Mouse (Mus musculus): Measurements from ENCODE around the gene Ubtd2. TPM values are rescaled to one million over a fixed set of nuclear protein-coding genes. Genes with fewer than 3 reads are reported as not detected.

Gene Ubtd2
- total RNA-seq (2022), result 1 to 10 TPM; 3.0 to 4.4 (median 3.7) TPM

GRCm38 (mm10) chr11:32454800-32455506 lies at the start of gene Ubtd2:
Ubtd2 (plus strand) TSS chr11:32455370.
- peak; percentile 96 for DNase-seq (ENCODE audit: low spot score)

- no peak for DNase-seq (ENCODE audit: low spot score)
Measured at GRCm38 (mm10) chr11:32407863-32408262, 47.3 kb upstream of the Ubtd2 start.

GRCm38 (mm10) chr11:32409052-32409451 lies 46.1 kb upstream of the Ubtd2 start:
- DNase-seq (ENCODE audit: low spot score), result no peak

- no peak for DNase-seq (ENCODE audit: low spot score)
Measured at GRCm38 (mm10) chr11:32409823-32410562, 45.2 kb upstream of the Ubtd2 start.

GRCm38 (mm10) chr11:32420001-32420400 lies 35.2 kb upstream of the Ubtd2 start:
- no peak for DNase-seq (ENCODE audit: low spot score)

DNA sequence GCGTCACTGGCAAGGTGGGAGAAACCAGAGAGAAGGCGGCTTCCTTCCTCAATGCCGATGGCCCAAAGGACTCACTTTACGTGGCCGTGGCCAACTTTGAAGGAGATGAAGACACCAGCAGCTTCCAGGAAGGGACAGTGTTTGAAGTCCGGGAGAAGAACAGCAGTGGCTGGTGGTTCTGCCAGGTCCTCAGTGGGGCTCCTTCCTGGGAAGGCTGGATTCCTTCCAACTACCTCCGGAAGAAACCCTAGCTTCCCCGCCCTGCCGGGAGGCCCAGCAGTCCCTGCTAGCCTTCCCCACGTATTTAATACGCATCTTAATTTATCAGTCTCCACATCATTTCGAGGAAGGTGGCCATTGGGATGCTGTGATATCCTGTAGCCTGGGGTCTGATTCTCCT lies 31.9 kb upstream of the Ubtd2 start:
- DNase-seq (ENCODE audit: low spot score), result no peak

- no peak for DNase-seq (ENCODE audit: low spot score)
Measured at GRCm38 (mm10) chr11:32424600-32424999, 30.6 kb upstream of the Ubtd2 start.

DNA sequence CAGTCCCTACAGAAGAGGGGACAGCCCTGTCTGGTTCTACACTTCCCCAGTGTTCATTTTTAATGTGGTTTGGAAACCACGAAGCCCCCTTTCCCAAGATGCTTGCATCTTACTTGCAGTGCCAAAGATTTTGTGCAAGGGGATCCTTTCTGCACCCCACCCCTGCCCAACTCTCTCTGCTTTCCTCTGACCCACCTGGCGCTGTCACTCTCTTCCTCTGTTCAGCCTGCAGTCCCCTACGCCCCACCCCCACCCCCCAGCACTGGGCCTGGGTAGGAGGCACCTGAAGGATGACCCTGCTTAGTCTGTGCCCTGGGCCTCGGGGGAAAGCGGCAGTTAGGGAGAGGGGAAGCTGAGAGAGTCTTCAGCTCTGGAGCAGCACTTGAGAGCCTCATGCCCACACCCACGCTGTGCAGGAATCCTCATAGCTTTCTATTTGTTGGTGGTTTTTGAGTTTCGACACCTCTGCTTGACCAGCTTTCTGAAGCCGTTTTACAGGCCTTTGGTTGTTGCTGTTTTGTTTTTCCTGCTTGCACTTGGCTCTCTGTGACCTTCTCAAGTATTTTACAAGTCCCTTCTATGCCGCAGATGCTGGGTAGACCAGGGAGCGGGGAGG lies 30.0 kb upstream of the Ubtd2 start:
- DNase-seq (ENCODE audit: low spot score), result no peak

GRCm38 (mm10) chr11:32427537-32427936 lies 27.6 kb upstream of the Ubtd2 start:
- no peak for DNase-seq (ENCODE audit: low spot score)

DNA sequence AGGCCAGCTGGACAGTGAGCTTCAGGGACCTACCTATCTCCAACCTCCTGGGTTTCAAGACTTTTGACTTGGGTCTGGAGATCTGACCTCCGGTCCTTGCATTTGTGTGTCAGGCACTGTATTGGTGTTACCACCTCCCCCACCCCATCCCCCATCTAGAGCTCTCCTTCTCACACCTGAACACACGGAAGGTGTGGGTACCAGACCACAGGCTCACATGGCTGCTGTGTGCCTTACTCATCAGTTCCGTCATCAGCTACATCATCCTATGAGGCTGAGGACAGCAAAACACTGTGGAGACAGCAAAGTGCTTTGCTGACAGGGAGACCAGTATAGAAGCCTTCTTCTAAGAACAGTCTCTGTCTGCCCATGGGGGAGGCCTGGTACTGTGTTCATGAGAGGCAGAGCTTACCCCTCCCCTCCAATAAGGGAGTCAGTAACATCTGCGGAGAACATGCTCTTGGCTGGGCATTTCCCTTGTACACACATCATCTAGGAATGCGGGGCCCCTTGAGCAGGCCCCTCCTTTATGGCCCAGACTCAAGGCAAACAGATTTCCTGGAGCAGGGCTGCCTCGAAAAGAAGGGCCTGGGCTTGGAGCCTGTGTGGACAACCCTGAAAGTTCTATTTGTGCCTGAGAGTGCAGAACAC lies 19.6 kb upstream of the Ubtd2 start:
- peak; percentile 64 for DNase-seq (ENCODE audit: low spot score)

DNA sequence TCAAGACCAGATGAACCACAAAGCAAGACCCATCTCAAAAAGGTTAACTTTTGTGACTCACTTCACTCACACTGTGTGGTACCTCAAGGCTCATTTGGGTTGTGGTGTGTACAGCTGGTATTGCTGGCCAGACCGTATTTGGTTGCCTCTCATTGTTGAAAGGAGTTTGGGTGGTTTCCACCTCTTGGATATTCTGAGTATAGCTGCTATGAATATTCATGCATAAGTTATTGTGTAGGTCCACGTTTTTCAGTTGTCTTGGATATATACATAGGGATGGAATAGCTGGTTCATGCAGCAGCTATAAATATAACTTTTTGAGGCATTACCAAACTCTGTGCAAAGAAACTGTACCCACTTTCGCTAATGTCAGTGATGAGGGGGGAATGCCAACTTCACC lies 12.6 kb upstream of the Ubtd2 start:
- no peak for DNase-seq (ENCODE audit: low spot score)

DNA sequence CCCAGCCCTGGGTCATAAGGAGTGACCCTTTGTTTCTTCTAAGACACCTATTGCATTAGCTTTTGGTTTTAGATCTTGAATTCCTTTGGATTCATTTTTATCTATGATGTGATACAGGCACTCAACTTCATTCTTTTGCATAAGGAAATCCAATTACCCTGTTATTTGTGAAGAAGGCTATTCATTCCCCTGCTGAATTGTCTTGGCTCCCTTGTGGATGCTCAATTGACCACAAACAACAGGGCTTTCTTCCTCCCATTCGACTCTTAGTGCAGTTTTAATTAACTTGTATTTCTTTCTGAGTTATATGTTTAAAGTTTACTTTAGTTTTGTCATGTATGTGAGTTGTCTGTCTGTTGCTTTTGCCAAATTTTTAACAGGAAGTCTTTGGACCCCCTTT lies 10.9 kb upstream of the Ubtd2 start:
- no peak for DNase-seq (ENCODE audit: low spot score)

DNA sequence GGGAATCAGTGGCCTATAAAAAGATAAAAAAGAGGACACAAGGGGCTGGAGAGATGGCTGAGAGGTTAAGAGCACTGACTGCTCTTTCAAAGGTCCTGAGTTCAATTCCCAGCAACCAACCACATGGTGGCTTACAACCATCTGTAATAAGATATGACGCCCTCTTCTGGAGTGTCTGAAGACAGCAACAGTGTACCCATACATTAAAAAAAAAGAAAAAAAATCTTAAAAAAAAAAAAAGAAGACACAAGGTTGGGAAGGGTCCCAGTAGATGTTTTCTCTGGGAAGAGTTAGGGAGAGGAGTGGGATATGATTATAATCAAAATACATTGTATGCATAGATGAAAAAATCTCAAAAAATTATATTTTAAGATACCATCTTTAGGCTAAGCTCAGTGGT lies 10.0 kb upstream of the Ubtd2 start:
- no peak for DNase-seq (ENCODE audit: low spot score)

DNA sequence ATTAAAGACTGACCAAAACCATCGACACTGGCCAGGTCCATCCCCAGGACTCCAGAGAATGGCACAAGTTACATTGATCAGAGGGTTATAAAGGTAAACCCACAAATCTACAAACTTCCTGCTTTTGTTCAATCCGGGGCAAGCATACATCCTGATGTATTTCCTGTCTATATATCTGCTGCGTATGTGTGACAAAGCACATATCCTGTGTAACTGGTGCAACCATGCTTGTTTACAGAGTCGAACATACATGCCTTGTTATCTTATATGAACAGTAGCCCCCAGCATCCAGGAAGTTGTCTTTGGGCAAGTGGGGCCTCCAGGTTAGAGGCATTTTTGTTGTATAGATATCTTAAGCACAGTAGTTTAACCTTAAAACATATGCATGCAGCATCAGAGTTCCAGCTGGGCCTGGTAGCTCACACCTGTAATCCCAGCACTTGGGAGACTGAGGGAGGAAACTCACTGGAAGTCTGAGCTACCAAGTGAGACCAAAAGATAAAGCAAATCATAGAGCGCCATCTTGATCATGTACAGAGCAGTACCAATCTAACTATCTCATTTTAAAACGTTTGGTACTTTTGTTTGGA lies 9.4 kb upstream of the Ubtd2 start:
- no peak for DNase-seq (ENCODE audit: low spot score)

DNA sequence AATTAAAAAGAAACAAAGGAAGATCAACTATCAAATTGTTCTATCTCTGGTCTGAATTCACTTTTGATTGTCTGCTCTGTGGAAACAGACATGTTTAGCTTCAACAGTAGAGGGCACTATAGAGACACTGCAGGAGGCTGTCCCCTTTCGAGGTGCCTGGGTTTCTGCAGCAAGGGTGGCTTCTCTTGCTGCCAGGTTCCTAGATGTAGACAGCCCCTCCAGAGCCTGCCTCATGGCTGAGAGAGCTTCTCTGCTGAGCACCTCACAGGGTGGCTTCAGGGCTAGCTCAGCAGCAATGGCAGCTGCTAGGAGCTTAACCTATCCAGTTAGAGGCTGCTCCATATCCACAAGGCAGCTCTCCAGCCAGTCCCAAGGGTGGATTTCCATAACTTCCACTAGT lies 5.0 kb upstream of the Ubtd2 start:
- DNase-seq (ENCODE audit: low spot score), result peak; percentile 67

DNA sequence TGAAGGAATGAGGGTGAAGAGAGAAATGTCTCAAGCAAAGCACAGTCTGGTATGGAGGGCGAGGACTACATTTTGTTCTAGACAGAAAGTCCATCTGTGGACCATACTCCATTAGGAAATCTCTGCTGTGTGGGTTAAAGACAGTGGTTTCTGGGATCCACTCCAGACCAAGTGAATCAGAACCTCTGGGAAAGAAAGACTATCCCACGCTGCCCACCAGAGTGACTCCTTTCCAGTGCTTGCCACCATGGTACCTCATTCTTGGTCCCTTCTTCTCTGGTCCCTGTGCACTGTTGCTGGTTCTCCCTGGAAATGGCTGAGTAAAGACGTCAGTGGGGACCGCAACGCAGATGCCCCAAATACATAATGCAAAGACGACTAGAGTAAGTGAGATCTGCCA lies 3.9 kb upstream of the Ubtd2 start:
- DNase-seq (ENCODE audit: low spot score), result no peak

DNA sequence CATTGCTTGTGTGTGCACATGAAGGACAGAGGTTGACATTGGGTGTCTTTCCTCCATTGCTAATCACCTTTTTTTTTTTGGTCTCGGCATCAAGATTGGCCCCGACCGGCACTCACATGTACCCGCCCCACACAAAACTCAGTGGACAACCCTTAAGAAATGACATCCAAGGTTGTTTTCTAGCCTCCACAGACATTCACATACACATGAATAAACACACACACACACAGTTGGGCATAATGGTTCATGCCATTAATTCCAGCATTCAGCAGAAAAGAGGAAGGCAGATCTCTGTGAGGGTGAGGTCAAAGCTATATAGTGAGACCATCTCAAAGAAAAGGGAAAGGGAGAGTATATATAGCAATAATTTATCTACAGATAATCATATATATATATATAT lies 2.4 kb upstream of the Ubtd2 start:
- DNase-seq (ENCODE audit: low spot score), result no peak

- DNase-seq (ENCODE audit: low spot score), result no peak
Measured at GRCm38 (mm10) chr11:32453353-32453915, 1.7 kb upstream of the Ubtd2 start.

- no peak for DNase-seq (ENCODE audit: low spot score)
Measured at GRCm38 (mm10) chr11:32454231-32454799, 855 bp upstream of the Ubtd2 start.

DNA sequence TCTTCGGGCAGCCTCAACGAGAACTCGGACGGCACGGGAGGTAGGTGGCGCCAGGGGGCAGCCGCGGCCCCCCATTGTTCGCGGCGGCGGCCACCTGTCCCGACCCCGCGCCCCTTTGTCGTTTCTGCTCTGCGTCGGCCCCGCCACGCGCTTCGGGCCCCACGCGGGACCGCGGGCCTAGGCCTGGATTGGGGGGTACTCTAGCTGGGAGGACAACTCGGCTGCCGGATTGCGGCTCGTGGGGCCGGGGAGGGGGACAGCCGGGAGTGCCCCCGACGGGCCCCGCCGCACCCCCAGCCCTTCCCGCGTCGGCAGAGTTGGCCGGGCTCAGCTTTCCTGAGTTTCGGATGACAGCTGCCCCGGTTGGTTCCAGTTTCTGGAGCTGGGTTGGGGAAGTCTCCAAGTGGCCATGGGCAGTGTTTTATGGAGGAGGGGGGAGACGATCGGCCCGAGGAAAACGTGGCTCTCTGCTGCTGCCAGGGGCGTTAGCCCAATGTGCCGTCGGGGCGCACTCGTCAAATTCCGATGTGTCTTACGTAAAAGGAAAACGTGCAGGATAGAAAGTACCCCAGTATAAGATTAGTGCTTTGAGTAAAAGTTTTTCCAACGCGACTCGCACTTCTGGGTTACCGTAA lies 454 bp downstream of the Ubtd2 start:
- DNase-seq (ENCODE audit: low spot score), result peak; percentile 31

DNA sequence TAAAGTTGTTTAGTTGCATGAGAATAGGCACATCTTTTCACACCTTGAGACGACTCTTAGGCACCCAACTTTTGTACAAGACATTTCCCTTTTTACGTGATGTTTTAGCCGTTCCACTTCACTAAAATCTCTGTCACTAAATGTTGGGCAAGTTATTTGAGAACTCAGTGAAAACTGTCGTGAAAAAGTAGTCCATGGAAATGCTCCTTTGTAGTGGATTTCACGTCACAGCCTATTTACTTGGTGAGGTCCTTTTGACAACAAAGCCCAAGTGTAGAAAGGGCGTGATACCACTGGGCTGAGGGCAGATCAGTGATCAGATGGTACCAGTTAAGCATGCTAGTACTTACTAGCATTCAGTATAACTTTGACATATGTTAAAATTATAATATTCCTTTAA lies 1.2 kb downstream of the Ubtd2 start:
- DNase-seq (ENCODE audit: low spot score), result no peak

Data from heart, adult 8-10 months (tissue).